Mouse (Mus musculus) bone marrow, adult 2 months (tissue): ENCODE measurements around the gene Phykpl.

Experiments
- CTCF ChIP-seq: fragments of 200-500 bp; IDR thresholded peaks from 2 replicates; pipeline ENCODE4 v1.5.1; 2011; ENCODE audit warnings: low read length, control low read depth; ENCODE audit not compliant: control insufficient read depth, insufficient read depth
- POLR2A ChIP-seq: fragments of 200-500 bp; IDR thresholded peaks from 2 replicates; pipeline ENCODE4 v1.6.1; 2011; ENCODE audit warnings: low read depth, mild to moderate bottlenecking, control low read depth, low read length, borderline replicate concordance; ENCODE audit not compliant: control insufficient read depth

DNA sequence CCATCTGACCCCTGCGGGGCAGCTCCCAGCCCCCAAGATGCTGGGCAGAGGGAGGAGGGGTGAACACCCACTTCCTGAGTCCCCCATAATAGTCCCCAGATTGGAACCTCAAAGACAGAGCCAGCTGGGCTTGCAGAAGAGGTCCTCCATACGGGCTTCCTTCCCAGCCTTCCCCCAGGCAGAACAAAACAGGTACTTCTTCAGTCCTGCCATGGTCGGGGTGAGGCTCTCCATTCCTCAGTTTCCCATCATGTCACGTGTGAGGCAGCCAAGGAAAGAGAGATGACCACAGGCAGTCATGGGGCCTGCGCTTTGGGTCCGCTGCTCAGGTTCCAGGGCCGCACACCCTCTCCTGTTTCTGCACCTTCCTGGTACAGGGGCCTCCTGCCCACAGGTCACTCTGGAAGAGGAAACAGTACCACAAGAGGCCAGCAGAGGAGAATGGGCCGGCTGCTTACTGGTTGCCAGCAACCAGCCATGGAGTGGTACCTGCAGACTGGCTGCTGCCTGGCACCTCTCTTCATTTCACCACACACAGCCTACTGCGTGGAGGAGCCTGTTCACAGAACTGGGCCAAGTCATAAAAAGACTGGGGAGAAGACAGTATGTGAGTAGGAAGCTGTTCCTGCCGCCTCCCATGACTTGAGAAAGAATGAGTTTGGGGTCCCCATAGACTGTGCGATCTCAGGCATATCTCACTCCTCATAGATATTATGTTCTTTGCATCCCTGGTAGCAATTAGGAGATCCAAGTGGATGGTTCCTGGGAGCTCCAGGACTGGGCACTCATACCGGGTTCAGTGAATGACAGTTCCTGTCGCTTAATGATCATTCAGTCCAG is 45.4 kb upstream of the Phykpl start:
- TF ChIP-seq CTCF (no peak), POLR2A (no peak)
